Mouse (Mus musculus) midbrain, postnatal 0 days (tissue): ENCODE data around the gene Hlf. TPM values are rescaled to one million over a fixed set of nuclear protein-coding genes. Genes with fewer than 3 reads are reported as not detected.

Experiments
- ATAC-seq: fragments of 200-750 bp; cut with Nextera tagmentation; 2 replicates; pipeline ENCODE4 v1.8.0; 2017; ENCODE audit warnings: moderate number of reproducible peaks, mild to moderate bottlenecking, moderate TSS enrichment, moderate library complexity; ENCODE audit not compliant: low FRiP score
- DNase-seq: peaks from one replicate; pipeline ENCODE4 v3.0.0-alpha.2; 2015; ENCODE audit warnings: low spot score
- H3K27ac ChIP-seq: fragments of 300-500 bp; sonication (generic); 2 replicates; pipeline ENCODE4 v1.5.1; 2014; ENCODE audit warnings: low read depth, mild to moderate bottlenecking, low read length, mixed read lengths
- H3K27me3 ChIP-seq: fragments of 300-500 bp; sonication (generic); 2 replicates; pipeline ENCODE4 v1.6.1; 2014; ENCODE audit warnings: low read length, control low read depth, mixed read lengths; ENCODE audit not compliant: insufficient read depth
- H3K36me3 ChIP-seq: fragments of 300-500 bp; sonication (generic); 2 replicates; pipeline ENCODE4 v1.6.1; 2014; ENCODE audit warnings: low read length, control low read depth, mixed read lengths; ENCODE audit not compliant: insufficient read depth
- H3K4me1 ChIP-seq: fragments of 300-500 bp; sonication (generic); 2 replicates; pipeline ENCODE4 v1.6.1; 2014; ENCODE audit warnings: mild to moderate bottlenecking, control low read depth, antibody characterized with exemption, low read length, mixed read lengths; ENCODE audit not compliant: insufficient read depth
- H3K4me2 ChIP-seq: fragments of 300-500 bp; sonication (generic); 2 replicates; pipeline ENCODE4 v1.6.1; 2014; ENCODE audit warnings: low read depth, mild to moderate bottlenecking, low read length, mixed read lengths; ENCODE audit not compliant: poor library complexity, severe bottlenecking
- H3K4me3 ChIP-seq: fragments of 300-500 bp; sonication (generic); 2 replicates; pipeline ENCODE4 v1.5.1; 2014; ENCODE audit warnings: low read depth, mild to moderate bottlenecking, low read length, moderate library complexity
- H3K9ac ChIP-seq: fragments of 300-500 bp; sonication (generic); replicated peaks from 2 replicates; pipeline ENCODE4 v1.6.1; 2014; ENCODE audit warnings: mild to moderate bottlenecking, low read length, moderate library complexity, mixed read lengths; ENCODE audit not compliant: poor library complexity, severe bottlenecking
- H3K9me3 ChIP-seq: fragments of 300-500 bp; sonication (generic); 2 replicates; pipeline ENCODE4 v1.6.1; 2016; ENCODE audit warnings: low read length, control low read depth
- CTCF ChIP-seq: IDR thresholded peaks from 2 replicates; pipeline ENCODE4 v1.5.1; 2016; ENCODE audit warnings: antibody characterized with exemption, mild to moderate bottlenecking
- WGBS: fragments of 180-500 bp; shearing (Covaris S2); extraction: QIAGEN DNeasy Blood & Tissue Kit; methylation state at CpG from one replicate; pipeline ENCODE4 v1.1.7; 2014; 5-methylcytosine and 5-hydroxymethylcytosine counted together
- polyA plus RNA-seq: library from polyadenylated mRNA; unstranded; fragments of >200 nt; fragmentation: Nextera tagmentation; extraction: Ambion mirVana; gene quantifications from 2 replicates; pipeline ENCODE4 v1.2.1, GENCODE M21; 2015
- total RNA-seq: library from RNA; depleted of rRNA; stranded (reverse); fragments of >200 nt; gene quantifications from 2 replicates; pipeline ENCODE4 v1.2.3, GENCODE M21; 2014; rRNA removed

Gene Hlf
- total RNA-seq, result 9.2 and 11.2 TPM in 2 replicates
- 9.0 and 9.2 TPM in 2 replicates for polyA plus RNA-seq

GRCm38 (mm10) chr11:90390817-90391173 lies at the start of gene Hlf:
Hlf (minus strand) TSS chr11:90390895.
- Histone ChIP-seq H3K4me3 (peak within 1 kb of the TSS; percentile 47), H3K27me3 (no peaks in the 10 kb centered on the region), H3K4me2 (peak within 1 kb of the TSS; percentile 92), H3K9ac (peak within 1 kb of the TSS; percentile 55), H3K36me3 (no peaks in the 10 kb centered on the region), H3K9me3 (no peaks in the 10 kb centered on the region), H3K27ac (no peak within 1 kb of the TSS), H3K4me1 (no peaks in the 10 kb centered on the region)
- under 1% methylated on average over 32 of the region's 40 CpGs for WGBS
- peak; percentile 38; the same call in 1 of the 2 replicates for TF ChIP-seq CTCF
- DNase-seq (peak; percentile 96), ATAC-seq (peak; percentile 96)

GRCm38 (mm10) chr11:90438768-90439167 lies 48.1 kb upstream of the Hlf start:
- H3K9me3 ChIP-seq, result no peaks in the 10 kb centered on the region; the same call in 1 of the 2 replicates
- ATAC-seq, result no peak
- no peak for DNase-seq
- no peak overlapping the region for H3K4me3 ChIP-seq
- TF ChIP-seq CTCF, result no peak
- H3K4me2 ChIP-seq, result no peak overlapping the region
- no peaks in the 10 kb centered on the region for H3K4me1 ChIP-seq
- 57% methylated on average over 5 of the region's 5 CpGs for WGBS
- no peak overlapping the region for H3K27ac ChIP-seq
- H3K36me3 ChIP-seq, result no peaks in the 10 kb centered on the region
- no peaks in the 10 kb centered on the region for H3K27me3 ChIP-seq
- H3K9ac ChIP-seq, result no peak overlapping the region

GRCm38 (mm10) chr11:90425207-90425525 lies 34.5 kb upstream of the Hlf start:
- Histone ChIP-seq H3K4me1 (0 out of 2 replicates have a peak, but pooled peaks cover 3% of the 10 kb centered on the region), H3K36me3 (no peaks in the 10 kb centered on the region), H3K4me2 (no peak overlapping the region), H3K27me3 (no peaks in the 10 kb centered on the region), H3K27ac (no peak overlapping the region), H3K9ac (no peak overlapping the region), H3K9me3 (no peaks in the 10 kb centered on the region), H3K4me3 (no peak overlapping the region)
- TF ChIP-seq CTCF, result no peak
- no peak for ATAC-seq
- WGBS, result 75% methylated on average over 4 of the region's 4 CpGs
- peak; percentile 35 for DNase-seq

GRCm38 (mm10) chr11:90424334-90425206 lies 33.9 kb upstream of the Hlf start:
- no peak overlapping the region for H3K27ac ChIP-seq
- DNase-seq, result peak; percentile 50
- H3K4me1 ChIP-seq, result 0 out of 2 replicates have a peak, but pooled peaks cover 3% of the 10 kb centered on the region
- WGBS, result 69% methylated on average over 11 of the region's 11 CpGs
- TF ChIP-seq CTCF, result no peak
- no peak overlapping the region for H3K4me2 ChIP-seq
- no peaks in the 10 kb centered on the region for H3K9me3 ChIP-seq
- no peak for ATAC-seq
- H3K36me3 ChIP-seq, result no peaks in the 10 kb centered on the region
- no peak overlapping the region for H3K4me3 ChIP-seq
- H3K9ac ChIP-seq, result no peak overlapping the region
- peaks cover 2% of the 10 kb centered on the region for H3K27me3 ChIP-seq

- ATAC-seq (no peak), DNase-seq (no peak)
- Histone ChIP-seq H3K4me3 (no peak overlapping the region), H3K4me1 (0 out of 2 replicates have a peak, but pooled peaks cover 3% of the 10 kb centered on the region), H3K9ac (no peak overlapping the region), H3K4me2 (no peak overlapping the region), H3K27me3 (peaks cover 6% of the 10 kb centered on the region), H3K27ac (no peak overlapping the region), H3K9me3 (no peaks in the 10 kb centered on the region), H3K36me3 (no peaks in the 10 kb centered on the region)
- TF ChIP-seq CTCF, result no peak
- WGBS, result 61% methylated on average over 3 of the region's 3 CpGs
Observed at GRCm38 (mm10) chr11:90423896-90424295, 33.2 kb upstream of the Hlf start.

- no peak for TF ChIP-seq CTCF
- Histone ChIP-seq H3K27me3 (peaks cover 6% of the 10 kb centered on the region), H3K4me2 (no peak overlapping the region), H3K4me1 (0 out of 2 replicates have a peak, but pooled peaks cover 3% of the 10 kb centered on the region), H3K27ac (no peak overlapping the region), H3K36me3 (no peaks in the 10 kb centered on the region), H3K4me3 (no peak overlapping the region), H3K9ac (no peak overlapping the region), H3K9me3 (no peaks in the 10 kb centered on the region)
- WGBS, result 92% methylated on average over 11 of the region's 11 CpGs
- ATAC-seq (no peak), DNase-seq (no peak)
Observed at GRCm38 (mm10) chr11:90419706-90420105, 29.0 kb upstream of the Hlf start.
